Mouse (Mus musculus) layer of hippocampus, adult 8-10 months (tissue): ENCODE measurements around the gene Efcab12. TPM values are rescaled to one million over a fixed set of nuclear protein-coding genes. Genes with fewer than 3 reads are reported as not detected.
"Not testable (repeated sequence)": the region's sequence is repeated elsewhere in the genome, so short reads cannot be mapped to it uniquely, and the experiment has no call there.

ENCODE experiments used
- DNase-seq, 2 experiments: peaks; one replicate each; pipeline ENCODE4 v3.0.0; 2022; ENCODE audit warnings: low spot score in 2 of 2
- total RNA-seq, 4 experiments: library from RNA; stranded (reverse); gene quantifications; 2 replicates each; pipeline ENCODE4 v1.2.4; 2022

The Efcab12 gene
- 1 to 10 TPM; 4.3 to 5.7 (median 5.4) TPM for total RNA-seq

GRCm38 (mm10) chr6:115838161-115838597 lies at the start of gene Efcab12:
Efcab12 (minus strand) TSS chr6:115838412.
- DNase-seq: peak; percentile 68 to 80

- no peak for DNase-seq
These were observed 48.7 kb upstream of the Efcab12 start for GRCm38 (mm10) chr6:115886894-115887293.

GRCm38 (mm10) chr6:115884018-115884417 lies 45.8 kb upstream of the Efcab12 start:
- DNase-seq: no peak

GRCm38 (mm10) chr6:115880751-115881150 lies 42.5 kb upstream of the Efcab12 start:
- DNase-seq: no peak

- no peak for DNase-seq
These were observed 41.5 kb upstream of the Efcab12 start for GRCm38 (mm10) chr6:115879736-115880135.

GRCm38 (mm10) chr6:115878694-115879093 lies 40.5 kb upstream of the Efcab12 start:
- no peak for DNase-seq

- DNase-seq: no peak
These were observed 39.0 kb upstream of the Efcab12 start for GRCm38 (mm10) chr6:115877239-115877638.

GRCm38 (mm10) chr6:115871318-115871717 lies 33.1 kb upstream of the Efcab12 start:
- not testable (repeated sequence) for DNase-seq

GRCm38 (mm10) chr6:115867157-115867556 lies 28.9 kb upstream of the Efcab12 start:
- not testable (repeated sequence) for DNase-seq

- no peak for DNase-seq
These were observed 27.0 kb upstream of the Efcab12 start for GRCm38 (mm10) chr6:115865246-115865645.

GRCm38 (mm10) chr6:115863340-115863841 lies 25.2 kb upstream of the Efcab12 start:
- peak; percentile 29 to 50 for DNase-seq

- DNase-seq: no peak
These were observed 21.9 kb upstream of the Efcab12 start for GRCm38 (mm10) chr6:115860027-115860556.

GRCm38 (mm10) chr6:115859258-115859657 lies 21.0 kb upstream of the Efcab12 start:
- no peak for DNase-seq

- no peak for DNase-seq
These were observed 18.1 kb upstream of the Efcab12 start for GRCm38 (mm10) chr6:115856361-115856745.

GRCm38 (mm10) chr6:115855733-115856360 lies 17.6 kb upstream of the Efcab12 start:
- DNase-seq: peak in 1 of 2 experiments; percentile 49

GRCm38 (mm10) chr6:115854432-115854831 lies 16.2 kb upstream of the Efcab12 start:
- DNase-seq: no peak

- DNase-seq: no peak
These were observed 15.8 kb upstream of the Efcab12 start for GRCm38 (mm10) chr6:115853985-115854384.

GRCm38 (mm10) chr6:115853091-115853813 lies 15.0 kb upstream of the Efcab12 start, which contains the start of the genes Mbd4 and Ift122:
Mbd4 (minus strand) TSS chr6:115853371.
Ift122 (plus strand) TSS chr6:115853470.
- peak; percentile 98 to 99 for DNase-seq

- no peak for DNase-seq
These were observed 14.4 kb upstream of the Efcab12 start for GRCm38 (mm10) chr6:115852446-115853090.

GRCm38 (mm10) chr6:115848598-115849304 lies 10.5 kb upstream of the Efcab12 start:
- no peak for DNase-seq
